Mouse (Mus musculus): ENCODE measurements around the gene Eif6.

Gene Eif6

GRCm38 (mm10) chr2:155784534-155784933, 42.2 kb downstream of the Eif6 start:
- DNase-seq, result peak; percentile 75

- no peak for DNase-seq
These were observed 47.2 kb downstream of the Eif6 start for GRCm38 (mm10) chr2:155779506-155779905.

- no peak for DNase-seq
These were observed 47.7 kb downstream of the Eif6 start for GRCm38 (mm10) chr2:155779066-155779465.

- no peak for DNase-seq
These were observed 48.7 kb downstream of the Eif6 start for GRCm38 (mm10) chr2:155778004-155778403.

GRCm38 (mm10) chr2:155777688-155777985, 49.1 kb downstream of the Eif6 start:
- no peak for DNase-seq

- DNase-seq, result no peak
These were observed 49.7 kb downstream of the Eif6 start for GRCm38 (mm10) chr2:155776824-155777687.

GRCm38 (mm10) chr2:155775685-155776263, 51.0 kb downstream of the Eif6 start:
- DNase-seq, result peak; percentile 86

- no peak for DNase-seq
These were observed 51.6 kb downstream of the Eif6 start, which contains the start of gene Mmp24 for GRCm38 (mm10) chr2:155774927-155775684. TSS of gene Mmp24 (plus strand) at chr2:155775342.

- DNase-seq, result peak; percentile 36
These were observed 52.3 kb downstream of the Eif6 start for GRCm38 (mm10) chr2:155774261-155774926.

GRCm38 (mm10) chr2:155773664-155774063, 53.1 kb downstream of the Eif6 start:
- peak; percentile 55 for DNase-seq

Data from cerebellum, adult 11-12 months (tissue).